Mouse (Mus musculus): ENCODE results near the gene Krtap10-10.
"Not testable (repeated sequence)": the region's sequence is repeated elsewhere in the genome, so short reads cannot be mapped to it uniquely, and the experiment has no call there.

Krtap10-10 gene

GRCm38 (mm10) chr10:77835647-77836046 is at the start of gene Krtap10-10:
Krtap10-10 (plus strand) TSS chr10:77835947.
- in situ Hi-C loops (cut with MboI, MseI): loop anchor here in 1 of 2 experiments (25.0 kb wide), 1 partner anchor 1077 kb away; the partner anchor contains the start of gene Olfr1354

GRCm38 (mm10) chr10:77787876-77788275 is 47.9 kb upstream of the Krtap10-10 start, which contains the start of gene Gm7137:
Gm7137 (minus strand) TSS chr10:77788200.
- in situ Hi-C loops (cut with MboI, MseI): not testable (repeated sequence)

- in situ Hi-C loops (cut with MboI, MseI): no loop called here
Measured at GRCm38 (mm10) chr10:77788621-77789020, 47.1 kb upstream of the Krtap10-10 start.

GRCm38 (mm10) chr10:77794976-77795375 is 40.8 kb upstream of the Krtap10-10 start, which contains the start of gene Gm9639:
Gm9639 (minus strand) TSS chr10:77795076.
- in situ Hi-C loops (cut with MboI, MseI): no loop called here

- in situ Hi-C loops (cut with MboI, MseI): no loop called here
Measured at GRCm38 (mm10) chr10:77797677-77798076, 38.1 kb upstream of the Krtap10-10 start.

GRCm38 (mm10) chr10:77798164-77798920 is 37.4 kb upstream of the Krtap10-10 start:
- in situ Hi-C loops (cut with MboI, MseI): not testable (repeated sequence)

- in situ Hi-C loops (cut with MboI, MseI): no loop called here
Measured at GRCm38 (mm10) chr10:77798921-77799508, 36.7 kb upstream of the Krtap10-10 start, which contains the start of gene Gm19668. Gm19668 (minus strand) TSS chr10:77799133.

- in situ Hi-C loops (cut with MboI, MseI): no loop called here
Measured at GRCm38 (mm10) chr10:77804095-77804494, 31.7 kb upstream of the Krtap10-10 start.

- in situ Hi-C loops (cut with MboI, MseI): no loop called here
Measured at GRCm38 (mm10) chr10:77811743-77812142, 24.0 kb upstream of the Krtap10-10 start, which contains the start of gene Gm9507. Gm9507 (minus strand) TSS chr10:77811843.

- in situ Hi-C loops (cut with MboI, MseI): no loop called here
Measured at GRCm38 (mm10) chr10:77814382-77814781, 21.4 kb upstream of the Krtap10-10 start, which contains the start of gene Gm2696. Gm2696 (plus strand) TSS chr10:77814682.

GRCm38 (mm10) chr10:77815514-77815913 is 20.2 kb upstream of the Krtap10-10 start:
- in situ Hi-C loops (cut with MboI, MseI): no loop called here

- in situ Hi-C loops (cut with MboI, MseI): no loop called here
Measured at GRCm38 (mm10) chr10:77818523-77818922, 17.2 kb upstream of the Krtap10-10 start.

GRCm38 (mm10) chr10:77819203-77819602 is 16.5 kb upstream of the Krtap10-10 start:
- in situ Hi-C loops (cut with MboI, MseI): no loop called here

- in situ Hi-C loops (cut with MboI, MseI): loop anchor here in 1 of 2 experiments (25.0 kb wide), 1 partner anchor 1085 kb away; the partner anchor contains the start of gene Olfr1354
Measured at GRCm38 (mm10) chr10:77826951-77827350, 8.8 kb upstream of the Krtap10-10 start, which contains the start of gene Krtap10-4. Krtap10-4 (minus strand) TSS chr10:77827095.

- in situ Hi-C loops (cut with MboI, MseI): loop anchor here in 1 of 2 experiments (25.0 kb wide), 1 partner anchor 1073 kb away; the partner anchor contains the start of gene Olfr1354
Measured at GRCm38 (mm10) chr10:77839006-77839405, 3.3 kb downstream of the Krtap10-10 start.

- in situ Hi-C loops (cut with MboI, MseI): loop anchor here in 1 of 2 experiments (25.0 kb wide), 1 partner anchor 1066 kb away; the partner anchor contains the start of gene Olfr1354
Measured at GRCm38 (mm10) chr10:77846503-77846902, 10.8 kb downstream of the Krtap10-10 start, which contains the start of gene Gm36176. Gm36176 (plus strand) TSS chr10:77846803.

GRCm38 (mm10) chr10:77846961-77847360 is 11.2 kb downstream of the Krtap10-10 start:
- in situ Hi-C loops (cut with MboI, MseI): loop anchor here in 1 of 2 experiments (25.0 kb wide), 1 partner anchor 1065 kb away; the partner anchor contains the start of gene Olfr1354

- in situ Hi-C loops (cut with MboI, MseI): loop anchor here in 1 of 2 experiments (25.0 kb wide), 1 partner anchor 1065 kb away; the partner anchor contains the start of gene Olfr1354
Measured at GRCm38 (mm10) chr10:77847538-77847937, 11.8 kb downstream of the Krtap10-10 start.

GRCm38 (mm10) chr10:77852559-77852958 is 16.8 kb downstream of the Krtap10-10 start, which contains the start of gene Gm10318:
Gm10318 (plus strand) TSS chr10:77852859.
- in situ Hi-C loops (cut with MboI, MseI): no loop called here

- in situ Hi-C loops (cut with MboI, MseI): no loop called here
Measured at GRCm38 (mm10) chr10:77861675-77862074, 25.9 kb downstream of the Krtap10-10 start, which contains the start of gene Gm3285. Gm3285 (plus strand) TSS chr10:77861975.

- in situ Hi-C loops (cut with MboI, MseI): no loop called here
Measured at GRCm38 (mm10) chr10:77864067-77864761, 28.5 kb downstream of the Krtap10-10 start.

Data from T-helper 17 cell (primary cell).